Mouse (Mus musculus) megakaryocyte, embryonic 14.5 days (primary cell): ENCODE data around the gene Ptgr1.

ENCODE experiments used
- FLI1 ChIP-seq: IDR thresholded peaks from 2 replicates; pipeline ENCODE4 v1.6.1; 2012; ENCODE audit warnings: low read length, inconsistent platforms, mixed read lengths
- GATA1 ChIP-seq: IDR thresholded peaks from 3 replicates; pipeline ENCODE4 v1.6.1; 2012; ENCODE audit warnings: mixed read lengths, low read length, inconsistent platforms, borderline replicate concordance

- TF ChIP-seq GATA1 (no peak), FLI1 (no peak)
Measured at GRCm38 (mm10) chr4:59002948-59003805, 16.3 kb upstream of the Ptgr1 start, which contains the start of gene Gm20503.
